Mouse (Mus musculus) hindbrain, embryonic 15.5 days (tissue): Measurements from ENCODE around the gene Rapgef2. TPM values are rescaled to one million over a fixed set of nuclear protein-coding genes. Genes with fewer than 3 reads are reported as not detected.
"Not testable (repeated sequence)": the region's sequence is repeated elsewhere in the genome, so short reads cannot be mapped to it uniquely, and the experiment has no call there.

Experiments
- ATAC-seq: fragments of 200-750 bp; cut with Nextera tagmentation; 2 replicates; pipeline ENCODE4 v1.8.0; 2017; ENCODE audit warnings: low read depth, moderate number of reproducible peaks, moderate TSS enrichment; ENCODE audit not compliant: low FRiP score
- H3K27ac ChIP-seq: fragments of 300-500 bp; sonication (generic); replicated peaks from 2 replicates; pipeline ENCODE4 v1.5.1; 2015; ENCODE audit warnings: mild to moderate bottlenecking, inconsistent platforms
- H3K27me3 ChIP-seq: fragments of 300-500 bp; sonication (generic); 2 replicates; pipeline ENCODE4 v1.6.1; 2015; ENCODE audit warnings: control low read depth, inconsistent platforms
- H3K36me3 ChIP-seq: fragments of 300-500 bp; sonication (generic); 2 replicates; pipeline ENCODE4 v1.6.1; 2015; ENCODE audit warnings: control low read depth, inconsistent platforms
- H3K4me1 ChIP-seq: fragments of 300-500 bp; sonication (generic); replicated peaks from 2 replicates; pipeline ENCODE4 v1.6.1; 2015; ENCODE audit warnings: control low read depth, inconsistent platforms
- H3K4me2 ChIP-seq: fragments of 300-500 bp; sonication (generic); 2 replicates; pipeline ENCODE4 v1.6.1; 2015; ENCODE audit warnings: moderate library complexity, mild to moderate bottlenecking, inconsistent platforms
- H3K4me3 ChIP-seq: fragments of 300-500 bp; sonication (generic); 2 replicates; pipeline ENCODE4 v1.5.1; 2015; ENCODE audit warnings: mild to moderate bottlenecking, inconsistent platforms
- H3K9ac ChIP-seq: fragments of 300-500 bp; sonication (generic); 2 replicates; pipeline ENCODE4 v1.6.1; 2015; ENCODE audit warnings: inconsistent platforms
- H3K9me3 ChIP-seq: fragments of 300-500 bp; sonication (generic); 2 replicates; pipeline ENCODE4 v1.6.1; 2016; ENCODE audit warnings: control low read depth, inconsistent platforms
- WGBS: fragments of 180-500 bp; shearing (Covaris S2); methylation state at CpG from one replicate; pipeline ENCODE4 v1.1.7; 2015; 5-methylcytosine and 5-hydroxymethylcytosine counted together
- polyA plus RNA-seq: library from polyadenylated mRNA; unstranded; fragments of >200 nt; fragmentation: Nextera tagmentation; extraction: Ambion mirVana; gene quantifications from 2 replicates; pipeline ENCODE4 v1.2.1, GENCODE M21; 2015

The Rapgef2 gene
- polyA plus RNA-seq, 1 experiment from 2014 or later: 13.5 TPM

GRCm38 (mm10) chr3:79064096-79064495, 222.2 kb downstream of the Rapgef2 start:
- Histone ChIP-seq H3K4me3 (no peak overlapping the region), H3K36me3 (peaks cover 42% of the 10 kb centered on the region), H3K27ac (no peak overlapping the region), H3K9me3 (no peaks in the 10 kb centered on the region), H3K9ac (no peak overlapping the region), H3K4me1 (no peaks in the 10 kb centered on the region), H3K4me2 (no peak overlapping the region), H3K27me3 (no peaks in the 10 kb centered on the region)
- 95% methylated on average over 10 of the region's 10 CpGs for WGBS
- no peak for ATAC-seq

DNA sequence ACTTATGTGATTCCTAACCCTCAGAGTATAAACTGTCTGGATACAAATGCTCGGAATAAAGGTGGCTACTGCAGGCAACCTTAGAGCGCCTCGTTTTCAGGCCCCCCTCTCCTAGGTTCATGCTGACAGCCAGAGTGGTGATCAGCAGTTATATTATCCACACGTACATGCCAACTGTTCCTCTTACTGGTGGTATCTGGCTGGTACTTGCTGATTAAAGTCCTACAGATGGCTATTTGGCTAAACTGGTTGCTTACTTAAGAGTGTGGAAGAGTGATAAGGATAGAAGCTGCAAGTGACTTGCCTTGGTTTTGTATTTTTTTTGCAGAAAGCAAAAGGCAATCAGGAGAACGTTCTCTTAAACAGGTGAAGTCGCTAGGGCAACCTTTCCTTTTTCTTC, 224.9 kb downstream of the Rapgef2 start:
- Histone ChIP-seq H3K4me1 (no peaks in the 10 kb centered on the region), H3K9me3 (no peaks in the 10 kb centered on the region), H3K4me3 (no peak overlapping the region), H3K36me3 (peaks cover 23% of the 10 kb centered on the region), H3K9ac (no peak overlapping the region), H3K27me3 (no peaks in the 10 kb centered on the region), H3K27ac (no peak overlapping the region), H3K4me2 (no peak overlapping the region)
- ATAC-seq: no peak
- 90% methylated on average over 6 of the region's 6 CpGs for WGBS

DNA sequence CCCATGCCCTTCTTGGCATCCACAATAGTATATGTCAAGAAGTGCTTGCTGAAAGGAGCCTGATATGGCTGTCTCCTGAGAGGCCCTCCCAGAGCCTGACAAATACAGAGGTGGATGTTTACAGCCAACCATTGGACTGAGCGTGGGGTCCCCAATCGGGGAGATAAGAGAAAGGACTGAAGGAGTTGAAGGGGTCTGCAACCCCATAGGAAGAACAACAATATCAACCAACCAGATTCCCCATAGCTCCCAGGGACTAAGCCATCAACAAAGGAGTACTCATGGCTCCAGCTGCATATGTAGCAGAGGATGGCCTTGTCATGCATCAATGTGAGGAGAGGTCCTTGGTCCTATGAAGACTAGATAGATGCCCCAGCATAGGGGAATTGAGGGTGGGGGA, 227.8 kb downstream of the Rapgef2 start:
- not testable (repeated sequence) for H3K36me3 ChIP-seq, H3K4me3 ChIP-seq, H3K4me1 ChIP-seq, ATAC-seq, H3K4me2 ChIP-seq, H3K9me3 ChIP-seq, H3K27ac ChIP-seq, H3K27me3 ChIP-seq, H3K9ac ChIP-seq
- 97% methylated on average over 2 of the region's 2 CpGs for WGBS

DNA sequence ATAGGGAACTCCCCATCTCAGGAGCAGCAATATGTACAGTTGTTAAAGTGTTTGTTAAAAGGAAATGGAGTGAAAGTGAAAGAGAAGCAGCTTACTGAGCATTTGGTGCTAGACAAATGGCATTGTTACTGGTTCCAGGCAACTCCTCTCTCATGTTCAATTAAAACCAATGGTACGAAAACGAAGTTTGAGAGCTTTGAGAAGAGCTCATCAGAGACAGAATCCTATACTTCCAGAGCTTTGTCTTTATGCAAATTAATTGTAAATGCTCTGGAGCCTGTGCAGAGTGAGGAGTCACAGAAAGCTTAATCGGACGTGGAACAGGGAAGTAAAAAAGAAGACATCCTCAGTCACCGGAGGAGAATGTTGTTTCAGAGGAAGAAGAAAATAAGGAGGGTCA, 241.1 kb downstream of the Rapgef2 start:
- Histone ChIP-seq H3K4me3 (no peak overlapping the region), H3K4me2 (no peak overlapping the region), H3K9me3 (no peaks in the 10 kb centered on the region), H3K4me1 (no peaks in the 10 kb centered on the region), H3K9ac (no peak overlapping the region), H3K27me3 (no peaks in the 10 kb centered on the region), H3K27ac (no peak overlapping the region), H3K36me3 (no peaks in the 10 kb centered on the region)
- 64% methylated on average over 5 of the region's 5 CpGs for WGBS
- ATAC-seq: no peak

- H3K27me3 ChIP-seq: no peaks in the 10 kb centered on the region
- no peak overlapping the region for H3K4me3 ChIP-seq
- H3K4me1 ChIP-seq: no peaks in the 10 kb centered on the region
- 80% methylated on average over 3 of the region's 3 CpGs for WGBS
- H3K4me2 ChIP-seq: no peak overlapping the region
- no peak overlapping the region for H3K9ac ChIP-seq
- H3K36me3 ChIP-seq: no peaks in the 10 kb centered on the region
- no peak for ATAC-seq
- no peak overlapping the region for H3K27ac ChIP-seq
- H3K9me3 ChIP-seq: no peaks in the 10 kb centered on the region
These were observed 243.3 kb downstream of the Rapgef2 start for GRCm38 (mm10) chr3:79042973-79043372.

DNA sequence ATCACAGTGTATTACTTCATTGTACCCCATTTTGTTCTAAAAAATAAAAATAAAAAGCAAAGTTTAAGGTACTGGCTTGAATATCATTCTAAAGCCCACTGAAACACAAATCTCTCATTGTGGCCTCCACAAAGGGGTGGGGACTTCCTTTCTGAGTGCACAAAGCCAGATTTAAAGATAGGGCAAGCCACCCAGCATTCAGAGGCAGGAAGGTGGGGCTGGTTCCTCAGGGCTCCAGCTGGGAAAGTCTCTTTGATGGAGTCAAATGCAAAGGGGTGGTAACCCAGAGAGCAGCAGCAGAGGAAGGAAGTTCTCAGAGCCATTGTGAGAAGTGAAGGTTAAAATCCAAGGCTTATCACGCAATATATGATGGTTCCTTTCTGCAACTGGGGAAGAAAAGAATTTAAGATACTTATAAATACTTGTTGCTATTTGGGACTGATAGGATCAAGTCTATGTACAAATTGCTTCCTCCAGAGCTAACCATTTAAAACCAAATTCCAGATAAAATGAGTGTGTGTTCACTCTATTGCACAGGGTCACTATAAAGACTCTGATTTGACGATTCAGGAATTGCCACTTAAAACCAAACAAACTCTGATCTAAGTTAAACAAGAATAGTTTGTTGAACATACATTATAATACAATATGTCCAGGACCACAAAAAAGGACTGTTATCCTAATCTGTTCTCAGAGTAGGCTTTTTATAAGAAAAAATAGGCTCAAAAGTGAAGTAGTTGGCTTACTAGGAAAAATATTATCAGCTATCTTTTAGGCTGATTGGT, 246.5 kb downstream of the Rapgef2 start:
- Histone ChIP-seq H3K27ac (no peak overlapping the region), H3K4me1 (no peaks in the 10 kb centered on the region), H3K27me3 (no peaks in the 10 kb centered on the region), H3K9ac (no peak overlapping the region), H3K4me2 (no peak overlapping the region), H3K9me3 (no peaks in the 10 kb centered on the region), H3K36me3 (no peaks in the 10 kb centered on the region), H3K4me3 (no peak overlapping the region)
- WGBS: 60% methylated on average over 2 of the region's 2 CpGs
- ATAC-seq: no peak

DNA sequence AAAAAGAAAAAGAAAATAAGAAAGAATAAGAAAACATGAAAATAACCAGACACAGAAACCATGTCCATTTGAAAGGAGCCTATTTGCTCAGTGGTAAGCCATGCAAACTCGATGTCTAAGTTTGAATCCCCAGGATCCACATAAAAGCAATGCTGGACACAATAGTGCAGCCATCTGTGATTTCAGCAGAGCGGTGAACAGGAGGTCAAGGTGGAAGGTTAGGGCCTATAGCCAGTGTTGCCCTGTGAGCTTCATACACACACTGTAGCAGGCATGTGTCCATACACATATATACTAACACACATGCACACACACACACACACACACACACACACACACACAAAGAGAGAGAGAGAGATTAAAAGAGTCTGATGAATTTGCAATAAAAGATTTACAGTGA, 247.3 kb downstream of the Rapgef2 start:
- Histone ChIP-seq H3K27ac (no peak overlapping the region), H3K36me3 (no peaks in the 10 kb centered on the region), H3K4me3 (no peak overlapping the region), H3K9ac (no peak overlapping the region), H3K9me3 (no peaks in the 10 kb centered on the region), H3K4me2 (no peak overlapping the region), H3K27me3 (no peaks in the 10 kb centered on the region), H3K4me1 (no peaks in the 10 kb centered on the region)
- 57% methylated on average over 2 of the region's 2 CpGs for WGBS
- ATAC-seq: no peak

- Histone ChIP-seq H3K9ac (no peak overlapping the region), H3K9me3 (no peaks in the 10 kb centered on the region), H3K27ac (no peak overlapping the region), H3K4me2 (no peak overlapping the region), H3K36me3 (no peaks in the 10 kb centered on the region), H3K4me1 (no peaks in the 10 kb centered on the region), H3K27me3 (no peaks in the 10 kb centered on the region), H3K4me3 (no peak overlapping the region)
- WGBS: 95% methylated on average over 2 of the region's 2 CpGs
- no peak for ATAC-seq
These were observed 251.9 kb downstream of the Rapgef2 start for GRCm38 (mm10) chr3:79034457-79034856.

GRCm38 (mm10) chr3:79030855-79031254, 255.5 kb downstream of the Rapgef2 start:
- Histone ChIP-seq H3K4me2 (no peak overlapping the region), H3K4me3 (no peak overlapping the region), H3K4me1 (no peaks in the 10 kb centered on the region), H3K27me3 (no peaks in the 10 kb centered on the region), H3K36me3 (no peaks in the 10 kb centered on the region), H3K9me3 (no peaks in the 10 kb centered on the region), H3K27ac (no peak overlapping the region), H3K9ac (no peak overlapping the region)
- 81% methylated on average over 4 of the region's 4 CpGs for WGBS
- no peak for ATAC-seq

DNA sequence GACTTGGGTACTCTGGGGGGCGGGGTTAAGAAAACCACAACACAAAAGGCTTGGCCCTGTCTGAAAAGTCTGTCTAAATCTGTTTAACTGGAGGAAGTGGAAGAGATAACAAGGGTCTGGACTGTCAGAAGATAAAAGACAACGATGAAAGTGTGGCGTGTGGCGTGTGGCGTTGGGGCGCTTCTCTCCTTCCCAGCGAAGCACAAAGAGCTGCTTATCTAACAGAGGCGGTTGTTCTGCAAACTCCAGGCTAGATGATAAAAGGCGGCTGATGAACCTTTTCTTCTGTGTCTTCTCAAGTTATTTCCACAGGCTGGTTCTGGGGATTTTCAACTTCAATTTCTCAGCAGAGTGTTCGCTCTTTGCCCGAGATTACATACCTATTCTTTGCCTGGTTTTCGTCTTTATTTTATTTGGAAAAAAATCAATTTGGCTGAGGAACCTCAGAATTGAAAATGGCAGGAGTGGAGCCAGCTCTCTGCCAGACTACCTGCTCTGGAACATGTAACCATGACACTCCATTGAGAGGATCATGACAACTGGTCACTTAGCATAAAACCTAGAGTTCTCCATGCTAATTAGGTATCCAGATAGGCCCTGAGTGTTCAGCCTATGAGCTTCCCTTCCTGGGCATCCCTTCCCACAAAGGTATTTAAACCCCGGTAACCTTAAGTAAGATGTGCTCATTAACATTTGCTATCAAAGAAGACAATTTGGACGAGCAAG, 258.0 kb downstream of the Rapgef2 start:
- no peaks in the 10 kb centered on the region for H3K36me3 ChIP-seq
- 85% methylated on average over 14 of the region's 14 CpGs for WGBS
- no peak for ATAC-seq
- no peak overlapping the region for H3K4me2 ChIP-seq
- H3K27me3 ChIP-seq: no peaks in the 10 kb centered on the region
- H3K4me1 ChIP-seq: peaks cover 10% of the 10 kb centered on the region
- H3K4me3 ChIP-seq: no peak overlapping the region
- H3K9me3 ChIP-seq: no peaks in the 10 kb centered on the region
- no peak overlapping the region for H3K9ac ChIP-seq
- H3K27ac ChIP-seq: no peak overlapping the region

DNA sequence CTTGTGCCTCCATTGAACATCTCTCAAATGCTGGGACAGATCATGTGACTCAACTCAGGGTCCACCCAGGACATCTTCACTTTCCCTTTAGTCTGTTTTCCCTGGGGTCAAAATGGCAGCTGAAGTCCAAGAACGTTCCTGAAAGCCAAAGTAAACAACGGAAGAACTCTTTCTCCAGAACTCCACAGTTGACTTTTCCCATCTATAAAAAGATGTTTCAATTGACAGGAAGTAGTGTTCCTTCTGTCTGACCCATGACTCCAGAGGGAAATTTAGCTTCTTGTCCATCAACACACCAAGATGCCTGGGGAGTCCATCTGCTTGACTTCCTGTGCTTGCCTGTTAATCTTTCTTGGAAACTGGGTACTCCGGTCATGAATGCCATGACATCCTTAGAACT, 260.3 kb downstream of the Rapgef2 start:
- Histone ChIP-seq H3K27ac (no peak overlapping the region), H3K27me3 (no peaks in the 10 kb centered on the region), H3K9ac (no peak overlapping the region), H3K4me1 (peaks cover 11% of the 10 kb centered on the region), H3K4me3 (no peak overlapping the region), H3K36me3 (no peaks in the 10 kb centered on the region), H3K4me2 (no peak overlapping the region), H3K9me3 (no peaks in the 10 kb centered on the region)
- WGBS: 89% methylated on average over 3 of the region's 3 CpGs
- no peak for ATAC-seq

DNA sequence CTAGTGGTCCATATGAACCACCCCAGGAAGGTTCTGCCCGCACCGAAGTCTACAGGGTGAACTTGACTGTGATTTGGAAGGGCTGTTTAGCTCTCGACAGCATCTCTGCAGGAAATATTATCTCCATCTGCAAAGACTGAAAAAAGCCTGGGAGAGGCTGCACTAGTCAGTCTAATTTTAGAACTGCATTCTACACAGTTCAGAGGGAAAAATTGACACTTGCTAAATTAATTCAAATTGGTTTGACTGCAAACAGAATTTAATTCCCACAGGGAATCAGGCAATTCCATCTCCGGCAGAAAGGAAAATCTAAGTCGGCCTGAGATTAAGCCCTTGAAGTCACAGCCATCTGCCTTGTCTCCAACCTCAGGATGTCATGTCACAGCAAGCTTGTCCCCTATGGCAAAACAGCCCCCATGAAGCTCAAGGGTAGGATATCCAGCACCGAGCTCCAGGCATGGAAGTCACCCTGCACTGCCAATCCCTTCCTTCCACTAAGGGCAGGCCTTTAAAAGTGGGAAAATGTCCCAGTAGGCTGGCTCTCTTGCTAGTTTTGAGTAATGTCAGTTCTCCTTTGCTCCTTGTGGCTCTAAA, 262.5 kb downstream of the Rapgef2 start:
- Histone ChIP-seq H3K4me1 (peaks cover 11% of the 10 kb centered on the region), H3K27me3 (no peaks in the 10 kb centered on the region), H3K36me3 (no peaks in the 10 kb centered on the region), H3K27ac (peak overlapping the region; percentile 66), H3K9ac (no peak overlapping the region), H3K4me2 (no peak overlapping the region), H3K9me3 (no peaks in the 10 kb centered on the region), H3K4me3 (no peak overlapping the region)
- ATAC-seq: no peak
- 58% methylated on average over 6 of the region's 6 CpGs for WGBS
